Mouse (Mus musculus): ENCODE results near the gene Ptprq. TPM values are rescaled to one million over a fixed set of nuclear protein-coding genes. Genes with fewer than 3 reads are reported as not detected.

The Ptprq gene
- polyA plus RNA-seq, 1 experiment from 2014 or later = not detected

- Histone ChIP-seq H3K9ac (ENCODE audit: low read depth, low read length) (no peak overlapping the region), H3K4me2 (replicated peaks; ENCODE audit: low read depth) (no peak overlapping the region), H3K36me3 (ENCODE audit: control insufficient read depth, insufficient read depth) (no peaks in the 10 kb centered on the region), H3K4me3 (ENCODE audit: low read depth, low read length) (no peak overlapping the region), H3K4me1 (replicated peaks; ENCODE audit: control insufficient read depth, insufficient read depth, low read length) (no peaks in the 10 kb centered on the region), H3K27me3 (replicated peaks; ENCODE audit: control insufficient read depth, insufficient read depth, low read length) (no peaks in the 10 kb centered on the region), H3K27ac (ENCODE audit: low read depth, low read length) (no peak overlapping the region), H3K9me3 (ENCODE audit: control insufficient read depth) (no peaks in the 10 kb centered on the region)
- no peak for ATAC-seq
- no peak for TF ChIP-seq CTCF (IDR thresholded peaks at IDR 0.05; ENCODE audit: low read depth)
These were observed 159.0 kb downstream of the Ptprq start for GRCm38 (mm10) chr10:107560881-107561280.

- Histone ChIP-seq H3K36me3 (ENCODE audit: control insufficient read depth, insufficient read depth) (no peaks in the 10 kb centered on the region), H3K27ac (ENCODE audit: low read depth, low read length) (no peak overlapping the region), H3K27me3 (replicated peaks; ENCODE audit: control insufficient read depth, insufficient read depth, low read length) (no peaks in the 10 kb centered on the region), H3K9ac (ENCODE audit: low read depth, low read length) (no peak overlapping the region), H3K9me3 (ENCODE audit: control insufficient read depth) (no peaks in the 10 kb centered on the region), H3K4me3 (ENCODE audit: low read depth, low read length) (no peak overlapping the region), H3K4me1 (replicated peaks; ENCODE audit: control insufficient read depth, insufficient read depth, low read length) (no peaks in the 10 kb centered on the region), H3K4me2 (replicated peaks; ENCODE audit: low read depth) (no peak overlapping the region)
- WGBS = 45% methylated on average over 1 of the region's 1 CpGs
- ATAC-seq = no peak
- no peak for TF ChIP-seq CTCF (IDR thresholded peaks at IDR 0.05; ENCODE audit: low read depth)
These were observed 176.8 kb downstream of the Ptprq start for GRCm38 (mm10) chr10:107543026-107543425.

GRCm38 (mm10) chr10:107528758-107529157, 191.1 kb downstream of the Ptprq start:
- Histone ChIP-seq H3K4me2 (replicated peaks; ENCODE audit: low read depth) (no peak overlapping the region), H3K9me3 (ENCODE audit: control insufficient read depth) (no peaks in the 10 kb centered on the region), H3K9ac (ENCODE audit: low read depth, low read length) (no peak overlapping the region), H3K36me3 (ENCODE audit: control insufficient read depth, insufficient read depth) (no peaks in the 10 kb centered on the region), H3K4me1 (replicated peaks; ENCODE audit: control insufficient read depth, insufficient read depth, low read length) (no peaks in the 10 kb centered on the region), H3K4me3 (ENCODE audit: low read depth, low read length) (no peak overlapping the region), H3K27ac (ENCODE audit: low read depth, low read length) (no peak overlapping the region), H3K27me3 (replicated peaks; ENCODE audit: control insufficient read depth, insufficient read depth, low read length) (no peaks in the 10 kb centered on the region)
- no peak for TF ChIP-seq CTCF (IDR thresholded peaks at IDR 0.05; ENCODE audit: low read depth)
- no peak for ATAC-seq
- 54% methylated on average over 1 of the region's 1 CpGs for WGBS

GRCm38 (mm10) chr10:107519216-107519615, 200.6 kb downstream of the Ptprq start:
- WGBS = 73% methylated on average over 5 of the region's 5 CpGs
- H3K27ac ChIP-seq (ENCODE audit: low read depth, low read length) = no peak overlapping the region
- TF ChIP-seq CTCF (IDR thresholded peaks at IDR 0.05; ENCODE audit: low read depth) = no peak
- no peak overlapping the region for H3K4me3 ChIP-seq (ENCODE audit: low read depth, low read length)
- no peak for ATAC-seq
- no peak overlapping the region for H3K9ac ChIP-seq (ENCODE audit: low read depth, low read length)
- no peaks in the 10 kb centered on the region for H3K27me3 ChIP-seq (replicated peaks; ENCODE audit: control insufficient read depth, insufficient read depth, low read length)
- no peaks in the 10 kb centered on the region for H3K4me1 ChIP-seq (replicated peaks; ENCODE audit: control insufficient read depth, insufficient read depth, low read length)
- no peaks in the 10 kb centered on the region for H3K9me3 ChIP-seq (ENCODE audit: control insufficient read depth)
- H3K4me2 ChIP-seq (replicated peaks; ENCODE audit: low read depth) = no peak overlapping the region
- H3K36me3 ChIP-seq (ENCODE audit: control insufficient read depth, insufficient read depth) = no peaks in the 10 kb centered on the region

- TF ChIP-seq CTCF (IDR thresholded peaks at IDR 0.05; ENCODE audit: low read depth) = no peak
- Histone ChIP-seq H3K27ac (ENCODE audit: low read depth, low read length) (no peak overlapping the region), H3K9me3 (ENCODE audit: control insufficient read depth) (no peaks in the 10 kb centered on the region), H3K4me2 (replicated peaks; ENCODE audit: low read depth) (no peak overlapping the region), H3K27me3 (replicated peaks; ENCODE audit: control insufficient read depth, insufficient read depth, low read length) (no peaks in the 10 kb centered on the region), H3K4me3 (ENCODE audit: low read depth, low read length) (no peak overlapping the region), H3K9ac (ENCODE audit: low read depth, low read length) (no peak overlapping the region), H3K36me3 (ENCODE audit: control insufficient read depth, insufficient read depth) (no peaks in the 10 kb centered on the region), H3K4me1 (replicated peaks; ENCODE audit: control insufficient read depth, insufficient read depth, low read length) (no peaks in the 10 kb centered on the region)
- no peak for ATAC-seq
- 55% methylated on average over 7 of the region's 7 CpGs for WGBS
These were observed 203.2 kb downstream of the Ptprq start for GRCm38 (mm10) chr10:107516641-107517040.

GRCm38 (mm10) chr10:107514735-107515134, 205.1 kb downstream of the Ptprq start:
- H3K4me3 ChIP-seq (ENCODE audit: low read depth, low read length) = no peak overlapping the region
- WGBS = 76% methylated on average over 7 of the region's 7 CpGs
- no peaks in the 10 kb centered on the region for H3K4me1 ChIP-seq (replicated peaks; ENCODE audit: control insufficient read depth, insufficient read depth, low read length)
- no peak overlapping the region for H3K9ac ChIP-seq (ENCODE audit: low read depth, low read length)
- no peaks in the 10 kb centered on the region for H3K27me3 ChIP-seq (replicated peaks; ENCODE audit: control insufficient read depth, insufficient read depth, low read length)
- H3K36me3 ChIP-seq (ENCODE audit: control insufficient read depth, insufficient read depth) = no peaks in the 10 kb centered on the region
- ATAC-seq = no peak
- no peak overlapping the region for H3K27ac ChIP-seq (ENCODE audit: low read depth, low read length)
- TF ChIP-seq CTCF (IDR thresholded peaks at IDR 0.05; ENCODE audit: low read depth) = no peak
- H3K4me2 ChIP-seq (replicated peaks; ENCODE audit: low read depth) = 0 out of 2 replicates have a peak overlapping the region, but pooled peaks have one; percentile 30
- no peaks in the 10 kb centered on the region for H3K9me3 ChIP-seq (ENCODE audit: control insufficient read depth)

GRCm38 (mm10) chr10:107506397-107506796, 213.5 kb downstream of the Ptprq start:
- Histone ChIP-seq H3K9me3 (ENCODE audit: control insufficient read depth) (no peaks in the 10 kb centered on the region), H3K4me2 (replicated peaks; ENCODE audit: low read depth) (no peak overlapping the region), H3K27me3 (replicated peaks; ENCODE audit: control insufficient read depth, insufficient read depth, low read length) (no peaks in the 10 kb centered on the region), H3K36me3 (ENCODE audit: control insufficient read depth, insufficient read depth) (no peaks in the 10 kb centered on the region), H3K27ac (ENCODE audit: low read depth, low read length) (no peak overlapping the region), H3K4me1 (replicated peaks; ENCODE audit: control insufficient read depth, insufficient read depth, low read length) (no peaks in the 10 kb centered on the region), H3K4me3 (ENCODE audit: low read depth, low read length) (no peak overlapping the region), H3K9ac (ENCODE audit: low read depth, low read length) (no peak overlapping the region)
- TF ChIP-seq CTCF (IDR thresholded peaks at IDR 0.05; ENCODE audit: low read depth) = no peak
- no peak for ATAC-seq
- 83% methylated on average over 2 of the region's 2 CpGs for WGBS
